Mouse (Mus musculus) thymus, postnatal 25 days (tissue): ENCODE measurements around the gene Hnrnpf.

ENCODE experiments used
- DNase-seq: peaks from one replicate; pipeline ENCODE4 v3.0.0; 2022

Gene Hnrnpf

GRCm38 (mm10) chr6:117892386-117892785 is 7.7 kb upstream of the Hnrnpf start:
- DNase-seq = no peak

- no peak for DNase-seq
Measured at GRCm38 (mm10) chr6:117893435-117893834, 6.7 kb upstream of the Hnrnpf start.

- no peak for DNase-seq
Measured at GRCm38 (mm10) chr6:117897800-117898199, 2.3 kb upstream of the Hnrnpf start.

GRCm38 (mm10) chr6:117901510-117902402 is 1.6 kb downstream of the Hnrnpf start:
- no peak for DNase-seq

GRCm38 (mm10) chr6:117902556-117902955 is 2.4 kb downstream of the Hnrnpf start:
- DNase-seq = no peak

- no peak for DNase-seq
Measured at GRCm38 (mm10) chr6:117903836-117904235, 3.7 kb downstream of the Hnrnpf start.

- no peak for DNase-seq
Measured at GRCm38 (mm10) chr6:117905260-117905930, 5.3 kb downstream of the Hnrnpf start.

GRCm38 (mm10) chr6:117906015-117906531 is 5.9 kb downstream of the Hnrnpf start:
- no peak for DNase-seq

GRCm38 (mm10) chr6:117906590-117907271 is 6.6 kb downstream of the Hnrnpf start:
- peak; percentile 96 for DNase-seq

- peak; percentile 88 for DNase-seq
Measured at GRCm38 (mm10) chr6:117907301-117907978, 7.3 kb downstream of the Hnrnpf start.

GRCm38 (mm10) chr6:117907979-117908355 is 7.8 kb downstream of the Hnrnpf start:
- no peak for DNase-seq

- no peak for DNase-seq
Measured at GRCm38 (mm10) chr6:117908424-117908900, 8.3 kb downstream of the Hnrnpf start.

- no peak for DNase-seq
Measured at GRCm38 (mm10) chr6:117910120-117910661, 10.1 kb downstream of the Hnrnpf start.

GRCm38 (mm10) chr6:117914541-117914940 is 14.4 kb downstream of the Hnrnpf start:
- no peak for DNase-seq

- DNase-seq = no peak
Measured at GRCm38 (mm10) chr6:117916205-117916736, 16.1 kb downstream of the Hnrnpf start.

- peak; percentile 92 for DNase-seq
Measured at GRCm38 (mm10) chr6:117916737-117917426, 16.8 kb downstream of the Hnrnpf start.

GRCm38 (mm10) chr6:117917576-117917975 is 17.5 kb downstream of the Hnrnpf start:
- DNase-seq = peak; percentile 81

- DNase-seq = no peak
Measured at GRCm38 (mm10) chr6:117918043-117918442, 17.9 kb downstream of the Hnrnpf start.

GRCm38 (mm10) chr6:117920659-117921640 is 20.8 kb downstream of the Hnrnpf start:
- peak; percentile 48 for DNase-seq

- DNase-seq = no peak
Measured at GRCm38 (mm10) chr6:117922041-117922440, 21.9 kb downstream of the Hnrnpf start.
